Mouse (Mus musculus): ENCODE results near the gene 2700081O15Rik. TPM values are rescaled to one million over a fixed set of nuclear protein-coding genes. Genes with fewer than 3 reads are reported as not detected.
"Not testable (repeated sequence)": the region's sequence is repeated elsewhere in the genome, so short reads cannot be mapped to it uniquely, and the experiment has no call there.

Gene 2700081O15Rik
- total RNA-seq (2021) = 10 to 100 TPM; 70.8 to 72.1 TPM
- long read RNA-seq, full-length matches to known transcripts = 8 of 46 reads
- long read RNA-seq, partial matches to known transcripts = 35 of 46 reads
- long read RNA-seq, other reads (novel, unspliced or antisense) = 3 of 46 reads

DNA sequence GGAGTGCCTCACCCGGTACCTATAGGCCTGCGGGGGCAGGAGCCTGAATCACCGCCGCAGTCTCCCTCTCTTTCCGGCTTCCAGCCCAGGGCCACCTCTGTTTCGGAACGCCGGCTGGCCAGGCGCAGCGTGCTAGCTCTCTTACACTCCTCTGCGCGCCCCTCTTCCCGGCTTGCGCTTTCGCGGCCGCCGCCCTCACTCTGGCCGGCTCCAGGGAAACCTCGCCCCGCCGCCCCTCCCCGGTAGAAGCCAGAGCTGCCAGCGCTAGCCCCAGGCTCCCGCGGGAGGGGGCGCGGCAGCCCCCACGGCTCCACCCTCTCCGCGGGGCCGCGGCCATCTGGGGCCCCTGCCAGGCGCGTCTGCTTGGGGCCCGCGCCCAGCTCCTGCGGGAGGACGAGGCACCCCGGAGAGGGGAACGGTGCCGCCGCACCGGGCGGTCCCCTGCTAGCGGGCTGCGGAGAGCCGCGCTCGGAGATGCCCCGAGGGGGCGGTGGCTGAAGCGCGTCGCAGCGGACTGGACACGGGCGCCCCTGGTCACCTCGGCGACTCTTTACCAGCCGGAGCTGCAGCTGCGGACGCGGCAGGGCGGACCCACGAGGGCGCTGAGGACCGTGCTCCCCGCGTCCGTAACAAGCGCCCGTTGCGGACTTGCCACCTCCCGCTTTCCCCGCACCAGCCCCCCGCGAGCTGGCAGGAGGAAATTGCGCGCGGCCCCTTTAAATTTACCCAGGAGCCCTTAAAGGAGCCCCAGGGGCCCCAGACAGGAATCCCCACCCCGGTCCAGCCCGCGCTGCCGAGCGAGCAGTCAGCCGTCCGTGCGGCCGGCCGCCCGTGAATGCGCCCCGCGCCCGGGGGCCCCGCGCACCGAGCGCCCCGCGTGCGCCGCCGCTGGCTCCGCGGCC, at the start of gene 2700081O15Rik:
TSS of gene 2700081O15Rik (plus strand) at position 792 of the 902 bp plus-strand sequence.
- DNase-seq (ENCODE audit: low spot score in 2 of 2) = peak; percentile 78 to 86

DNA sequence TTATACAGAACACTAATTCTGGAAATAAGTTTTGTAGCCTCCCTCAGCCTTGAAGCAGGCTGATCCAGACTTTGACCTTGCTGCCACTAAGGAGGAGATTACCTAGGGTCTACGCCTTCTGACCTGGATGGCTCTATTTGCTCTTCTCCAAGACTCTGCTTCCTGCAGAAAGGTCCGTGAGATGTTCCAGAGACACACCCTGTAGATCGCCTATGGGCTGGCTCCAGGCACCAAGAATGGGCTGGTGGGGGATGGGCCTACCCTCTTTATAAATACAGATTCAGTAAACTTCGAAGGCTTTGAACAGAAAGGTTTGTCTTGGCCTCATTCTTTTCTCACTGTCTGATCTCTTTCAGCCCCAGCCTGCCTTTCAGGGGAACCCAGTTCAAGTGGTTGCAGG, 48.0 kb upstream of the 2700081O15Rik start:
- DNase-seq (ENCODE audit: low spot score in 2 of 2) = not testable (repeated sequence)

DNA sequence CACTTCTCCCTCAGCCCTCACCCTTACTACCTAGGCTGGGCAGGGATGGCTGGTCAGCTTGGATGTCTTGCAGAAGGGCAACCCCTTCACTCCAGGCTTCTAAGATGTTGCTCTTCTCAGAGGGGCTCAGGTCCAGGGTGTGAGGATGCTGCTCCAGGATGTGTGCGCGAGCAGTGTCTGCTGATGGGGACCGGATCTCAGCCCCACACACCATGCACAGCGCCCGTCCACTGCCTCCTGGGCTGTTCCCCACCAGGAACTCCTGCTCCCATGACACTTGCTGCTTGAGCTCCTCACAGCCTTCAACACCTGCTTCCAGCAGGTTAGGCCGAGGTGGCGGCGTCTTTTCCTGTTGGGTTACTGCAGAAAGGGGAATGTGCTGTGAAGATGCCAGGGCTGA, 42.9 kb upstream of the 2700081O15Rik start:
- no peak for DNase-seq (ENCODE audit: low spot score in 2 of 2)

DNA sequence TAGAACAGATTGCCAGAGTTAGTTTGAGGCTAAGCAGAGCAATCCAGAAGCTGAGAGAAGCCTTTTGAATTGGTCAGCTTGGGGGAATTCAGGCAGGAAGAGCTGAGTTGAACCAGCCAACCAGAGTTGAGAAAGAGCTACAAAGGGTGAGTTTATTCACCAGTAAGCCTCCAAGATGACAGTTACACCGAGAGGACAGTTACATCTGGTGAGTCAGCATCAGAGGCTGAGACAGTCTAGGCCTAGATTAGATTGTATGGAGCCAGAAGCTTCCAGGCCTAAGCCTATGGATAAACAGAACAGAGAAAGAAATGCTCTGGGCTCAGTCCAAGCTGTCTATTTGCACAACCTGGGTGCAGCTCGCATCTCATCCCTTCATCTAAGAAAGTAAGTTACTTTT, 39.8 kb upstream of the 2700081O15Rik start:
- no peak for DNase-seq (ENCODE audit: low spot score in 2 of 2)

DNA sequence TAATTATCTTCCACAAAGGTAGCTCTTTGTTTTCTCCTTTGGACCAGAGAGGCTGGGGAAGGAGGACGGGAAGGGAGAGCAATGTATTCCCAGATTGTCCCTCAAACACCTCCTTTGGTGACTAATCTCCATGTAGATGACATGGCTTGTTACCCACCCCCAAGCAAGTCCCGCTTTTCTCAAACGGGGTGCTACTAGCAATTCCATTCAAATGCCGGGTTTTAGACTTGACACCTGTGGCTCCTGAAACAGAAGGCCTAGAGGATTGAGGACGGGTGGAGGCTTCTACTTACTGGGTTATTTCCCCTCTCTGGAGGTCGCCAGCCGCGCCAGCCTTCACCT, 35.5 kb upstream of the 2700081O15Rik start:
- DNase-seq (ENCODE audit: low spot score in 2 of 2) = no peak

DNA sequence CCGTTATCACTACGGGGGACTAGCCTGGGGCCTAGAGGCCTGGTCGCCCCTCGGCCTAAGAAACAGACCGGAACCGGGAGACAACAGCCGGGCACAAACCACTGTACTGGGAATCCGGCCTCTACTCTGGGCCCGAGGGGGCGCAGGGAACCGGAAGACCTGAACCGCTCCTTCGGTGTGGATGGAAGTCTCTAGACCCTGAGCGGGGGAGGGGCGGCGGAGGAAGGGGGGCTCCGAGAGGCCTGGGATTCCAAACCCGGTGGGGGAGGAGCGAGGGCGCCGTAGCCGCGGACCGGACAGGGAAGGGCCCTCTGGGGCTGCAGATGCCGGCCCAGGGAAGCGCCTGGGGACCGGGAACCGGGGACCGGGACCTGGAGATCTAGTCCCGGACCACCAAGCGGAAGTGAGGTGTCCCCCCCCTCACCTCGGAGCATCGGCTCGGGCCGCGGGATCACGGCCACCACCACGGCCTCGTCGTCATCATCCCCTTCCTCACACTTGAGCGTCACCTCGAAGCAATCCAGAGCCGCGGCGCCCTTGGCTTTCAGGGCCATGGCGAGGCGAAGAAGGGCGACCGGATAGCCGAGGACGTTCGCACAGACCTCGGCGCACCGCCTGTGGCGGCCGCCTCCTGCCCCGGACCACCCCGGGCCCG, 35.0 kb upstream of the 2700081O15Rik start:
- DNase-seq (ENCODE audit: low spot score in 2 of 2) = peak; percentile 68 to 75

DNA sequence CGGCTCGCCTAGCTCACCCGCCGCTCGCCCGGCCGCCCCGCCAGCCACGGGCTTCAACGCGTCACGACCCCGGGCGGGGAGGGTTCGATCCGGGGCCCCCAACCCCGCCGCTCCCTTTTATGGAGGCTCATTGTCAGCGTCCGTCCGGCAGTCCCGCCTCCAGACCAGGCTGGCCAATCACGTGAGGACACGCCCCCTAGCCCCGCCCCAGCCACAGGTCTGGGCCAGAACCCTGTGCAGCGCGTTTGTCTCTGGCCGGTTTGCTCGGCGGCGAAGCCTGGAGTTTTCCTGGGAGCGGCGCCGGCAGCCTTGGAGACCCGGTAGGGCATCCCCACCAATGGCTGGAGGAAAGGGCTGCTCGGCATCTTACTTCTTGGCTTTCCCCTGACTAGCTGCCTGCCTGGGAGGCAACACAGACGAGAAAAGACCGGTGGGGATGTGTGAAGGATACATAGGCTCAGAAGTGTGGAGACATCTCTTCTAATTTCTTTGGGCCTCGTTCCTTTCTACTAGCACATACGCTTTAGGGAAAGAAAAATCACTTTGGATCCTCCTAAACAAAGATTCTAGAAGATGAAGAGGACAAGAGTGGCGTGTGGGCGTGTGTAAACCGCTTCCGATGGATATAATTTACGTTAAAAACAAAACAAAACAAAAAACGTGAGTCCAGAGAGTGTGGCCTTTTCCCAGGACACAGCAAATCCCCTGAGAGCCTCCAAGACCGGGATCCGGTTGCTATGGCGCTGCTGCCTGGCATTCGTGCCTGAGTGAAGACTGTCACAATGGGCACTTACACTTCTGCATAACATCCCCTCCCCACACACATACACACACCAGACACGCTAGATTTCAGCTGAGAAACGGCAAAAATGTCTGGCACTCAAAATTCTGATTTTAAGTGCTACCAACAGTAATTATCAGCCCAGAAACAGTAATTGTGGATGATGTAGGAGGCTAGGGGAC, 34.2 kb upstream of the 2700081O15Rik start, which contains the start of gene Spindoc:
TSS of gene Spindoc (minus strand) at position 92 of the 963 bp plus-strand sequence.
- DNase-seq (ENCODE audit: low spot score in 2 of 2) = peak; percentile 99

DNA sequence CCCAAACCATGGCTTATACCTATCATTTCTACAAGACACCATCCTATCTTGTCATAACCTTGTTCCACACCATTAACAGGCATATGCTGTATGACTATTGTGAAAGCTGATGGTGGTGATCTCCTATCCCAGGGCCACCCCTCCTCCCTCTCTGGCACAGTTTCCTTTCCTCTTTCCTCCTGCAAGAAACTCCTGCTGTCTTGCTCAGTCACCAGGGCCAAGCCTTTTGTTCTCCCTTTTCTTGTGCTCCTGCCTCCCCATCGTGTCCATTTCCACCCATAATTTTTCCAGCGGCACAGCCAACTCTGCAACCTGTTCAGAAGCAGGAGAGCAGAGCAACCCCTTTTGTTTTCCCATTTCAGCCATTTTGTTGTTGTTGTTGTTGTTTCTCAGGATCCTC, 31.4 kb upstream of the 2700081O15Rik start:
- DNase-seq (ENCODE audit: low spot score in 2 of 2) = no peak

DNA sequence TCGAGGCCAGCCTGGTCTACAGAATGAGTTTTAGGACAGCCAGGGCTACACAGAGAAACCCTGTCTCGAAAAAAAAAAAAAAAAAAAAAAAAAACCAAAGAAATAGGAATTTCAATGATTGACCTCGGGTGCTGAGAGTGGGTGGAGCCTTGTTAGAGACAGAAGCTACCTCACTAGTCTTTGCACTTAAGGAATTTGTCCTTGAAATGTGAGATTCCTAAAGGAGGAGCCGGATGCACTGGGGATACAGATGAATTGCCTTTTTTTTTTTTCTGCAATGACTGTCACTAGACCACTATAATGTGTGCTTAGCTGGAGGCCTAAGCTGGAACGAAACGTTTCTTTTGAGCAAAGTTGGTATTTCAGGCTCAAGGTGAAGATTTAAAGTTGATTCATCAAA, 28.9 kb upstream of the 2700081O15Rik start:
- DNase-seq (ENCODE audit: low spot score in 2 of 2) = no peak

DNA sequence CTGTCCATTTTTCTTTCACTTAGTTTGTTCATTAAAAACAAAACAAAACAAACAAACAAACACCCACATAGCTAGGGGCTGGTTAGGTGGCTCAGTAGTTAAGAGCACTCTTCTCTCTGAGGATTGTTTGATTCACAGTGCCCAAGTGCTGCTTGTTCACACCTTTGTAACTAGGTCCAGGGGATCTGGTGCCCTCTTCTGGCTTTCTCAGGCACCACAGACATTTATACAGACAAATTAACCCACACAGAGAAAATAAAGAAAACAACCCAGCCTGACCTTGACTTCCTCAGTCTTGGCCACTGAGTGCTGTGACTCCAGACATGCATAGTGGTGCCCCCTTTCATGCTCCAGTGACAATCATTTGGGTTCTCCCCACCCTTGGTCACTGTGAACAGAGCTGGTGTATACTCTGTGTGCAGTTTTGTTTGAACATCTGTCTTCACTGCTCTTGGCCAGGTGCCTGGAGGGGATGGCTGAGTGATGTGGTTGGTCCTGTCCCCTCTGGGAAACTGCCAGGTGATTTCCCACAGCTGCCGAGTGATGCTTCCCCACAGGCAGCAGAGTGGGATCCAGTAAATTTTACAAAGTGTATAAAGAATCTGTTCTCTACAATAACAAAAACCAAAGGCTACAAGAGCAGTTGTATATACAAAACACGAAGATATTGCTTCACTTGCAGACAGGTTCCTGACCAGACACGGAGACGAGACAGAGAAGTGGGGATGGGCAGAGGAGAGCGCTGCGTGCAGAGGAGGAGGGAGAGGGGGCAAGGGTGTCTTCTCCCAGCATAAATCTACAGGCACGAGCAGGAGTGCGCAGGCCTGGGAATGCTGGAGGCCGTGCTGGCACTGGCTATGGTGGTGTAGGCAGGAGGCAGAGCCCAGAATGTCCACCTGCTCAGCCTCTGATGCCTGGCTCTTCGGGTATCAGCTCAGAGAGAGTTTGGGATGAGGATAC, 20.3 kb upstream of the 2700081O15Rik start:
- not testable (repeated sequence) for DNase-seq (ENCODE audit: low spot score in 2 of 2)

DNA sequence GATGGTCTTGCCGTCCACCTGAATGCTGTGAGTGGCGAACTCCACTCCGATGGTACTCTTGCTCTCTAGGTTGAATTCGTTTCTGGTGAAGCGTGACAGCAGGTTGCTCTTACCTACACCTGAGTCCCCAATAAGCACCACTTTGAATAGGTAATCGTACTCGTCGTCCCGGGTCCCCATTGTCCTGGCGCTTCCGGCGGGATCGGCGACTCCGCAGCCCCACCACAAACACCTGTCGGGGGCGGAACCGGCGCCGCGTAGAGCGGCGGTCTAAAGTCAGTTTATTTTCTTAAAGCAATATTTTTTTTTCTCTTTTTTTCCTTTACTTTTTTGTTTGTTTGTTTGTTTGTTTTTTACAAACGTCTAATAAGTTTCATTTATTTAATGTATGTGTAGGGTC, 18.5 kb upstream of the 2700081O15Rik start:
- not testable (repeated sequence) for DNase-seq (ENCODE audit: low spot score in 2 of 2)

DNA sequence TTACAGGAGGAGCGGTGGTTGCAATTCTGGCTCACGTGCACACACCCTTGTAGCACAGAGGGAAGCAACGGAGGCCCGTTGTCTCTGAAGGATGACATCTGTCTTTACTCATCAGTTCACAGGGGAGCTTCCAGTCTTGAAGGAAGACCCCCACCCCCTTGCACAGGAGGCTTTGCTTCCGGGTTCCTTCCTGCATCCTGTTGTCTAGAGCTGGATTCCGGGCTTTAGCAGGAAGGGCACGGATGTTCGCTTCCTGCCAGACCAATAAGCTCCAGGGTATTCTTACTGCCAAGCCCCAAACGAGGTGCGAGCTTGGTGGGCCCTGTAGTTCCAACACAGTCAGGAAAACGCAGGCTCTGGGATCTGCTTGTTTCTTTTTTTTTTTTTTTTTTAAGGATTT, 16.8 kb upstream of the 2700081O15Rik start:
- DNase-seq (ENCODE audit: low spot score in 2 of 2) = no peak

DNA sequence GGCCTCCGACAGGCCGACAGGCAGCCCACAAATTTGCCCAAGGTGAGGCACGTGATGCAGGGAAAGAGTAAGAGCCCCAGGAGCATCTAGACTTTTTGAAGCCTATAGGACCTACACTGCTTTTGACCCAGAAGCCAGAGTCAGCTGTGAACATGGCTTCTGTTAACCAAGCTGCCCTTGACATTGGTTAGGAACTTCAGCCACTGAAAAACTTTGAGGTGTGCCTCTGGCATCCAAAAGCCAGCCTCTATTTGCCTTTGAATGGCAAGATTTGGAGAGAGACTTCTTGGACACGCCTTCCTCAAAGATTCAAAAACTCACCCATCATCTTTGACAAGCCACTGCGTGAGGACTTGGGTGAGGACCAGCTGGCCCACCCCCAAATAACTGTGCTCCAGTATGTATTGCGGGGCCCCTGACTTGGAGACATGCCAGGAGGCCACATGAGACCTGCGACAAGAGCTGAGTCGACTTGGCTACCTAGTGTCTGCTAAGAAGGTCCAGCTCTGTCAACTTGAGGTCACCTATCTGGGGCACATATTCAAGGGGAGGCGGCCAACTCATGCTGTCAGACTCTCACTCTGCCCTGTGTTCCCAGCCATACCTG, 12.7 kb upstream of the 2700081O15Rik start:
- DNase-seq (ENCODE audit: low spot score in 2 of 2) = no peak

DNA sequence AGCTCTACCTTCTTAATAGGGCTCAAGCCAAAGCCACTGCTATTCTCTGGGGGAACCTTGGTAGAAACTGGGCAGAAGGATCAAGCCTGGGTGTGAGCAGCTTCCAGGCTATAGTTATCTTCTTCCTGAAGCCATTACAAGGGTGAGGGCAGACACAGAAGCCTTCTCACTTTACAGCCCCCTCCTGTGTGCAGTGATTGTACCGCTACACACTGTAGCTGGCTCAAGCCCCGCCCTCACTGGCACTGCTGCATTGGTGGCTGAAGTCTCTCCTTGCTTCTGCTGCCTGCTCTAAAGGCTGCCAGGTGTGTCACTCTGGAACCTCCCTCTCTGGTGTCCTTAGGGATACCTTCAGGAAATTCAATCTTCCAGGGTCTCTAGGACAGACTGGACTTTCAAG, 5.1 kb upstream of the 2700081O15Rik start:
- DNase-seq (ENCODE audit: low spot score in 2 of 2) = no peak

DNA sequence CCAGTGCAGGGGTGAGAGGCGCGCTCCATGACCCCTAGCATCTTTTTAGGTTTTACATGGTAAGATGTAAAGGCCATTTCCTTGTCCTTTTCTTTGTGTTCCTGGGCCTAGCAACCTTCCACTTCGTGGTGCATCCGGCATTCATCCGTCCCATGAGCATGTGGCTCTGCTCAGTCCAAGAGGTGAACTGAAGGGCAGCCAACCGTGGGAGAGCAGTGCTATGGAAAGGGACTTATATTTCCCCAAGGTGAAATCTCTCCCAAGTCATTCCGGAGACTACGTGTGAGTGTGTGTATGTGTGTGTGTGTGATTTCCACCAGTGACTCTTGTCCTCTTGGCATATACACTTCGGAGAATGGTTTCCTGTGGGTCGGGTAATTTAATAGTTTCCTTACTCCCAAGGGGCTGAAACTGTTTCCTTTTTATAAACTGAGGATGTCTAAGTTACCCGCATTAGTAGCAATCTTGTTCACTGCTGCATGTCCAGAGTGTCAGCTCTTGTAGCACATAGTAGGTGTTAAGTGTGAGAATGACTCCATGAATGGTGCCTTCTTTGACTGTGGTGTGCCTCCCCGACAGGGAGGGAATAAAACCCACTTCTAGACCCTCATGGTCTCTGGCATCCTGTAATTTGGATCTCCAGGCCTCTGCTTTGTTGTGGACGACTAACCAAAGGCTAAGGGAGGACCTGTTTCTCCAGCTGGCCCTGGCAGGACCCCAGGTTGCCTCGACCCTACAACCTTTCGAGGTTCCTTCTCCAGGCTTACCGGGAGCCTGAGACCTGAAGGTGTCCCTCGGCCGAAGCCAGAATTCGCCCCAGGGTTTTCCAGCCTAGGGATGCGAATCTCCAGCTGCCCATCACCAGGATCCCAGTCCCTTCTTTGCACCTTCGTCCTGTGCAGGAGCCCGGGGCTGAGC, 1.2 kb upstream of the 2700081O15Rik start:
- DNase-seq (ENCODE audit: low spot score in 2 of 2) = no peak

DNA sequence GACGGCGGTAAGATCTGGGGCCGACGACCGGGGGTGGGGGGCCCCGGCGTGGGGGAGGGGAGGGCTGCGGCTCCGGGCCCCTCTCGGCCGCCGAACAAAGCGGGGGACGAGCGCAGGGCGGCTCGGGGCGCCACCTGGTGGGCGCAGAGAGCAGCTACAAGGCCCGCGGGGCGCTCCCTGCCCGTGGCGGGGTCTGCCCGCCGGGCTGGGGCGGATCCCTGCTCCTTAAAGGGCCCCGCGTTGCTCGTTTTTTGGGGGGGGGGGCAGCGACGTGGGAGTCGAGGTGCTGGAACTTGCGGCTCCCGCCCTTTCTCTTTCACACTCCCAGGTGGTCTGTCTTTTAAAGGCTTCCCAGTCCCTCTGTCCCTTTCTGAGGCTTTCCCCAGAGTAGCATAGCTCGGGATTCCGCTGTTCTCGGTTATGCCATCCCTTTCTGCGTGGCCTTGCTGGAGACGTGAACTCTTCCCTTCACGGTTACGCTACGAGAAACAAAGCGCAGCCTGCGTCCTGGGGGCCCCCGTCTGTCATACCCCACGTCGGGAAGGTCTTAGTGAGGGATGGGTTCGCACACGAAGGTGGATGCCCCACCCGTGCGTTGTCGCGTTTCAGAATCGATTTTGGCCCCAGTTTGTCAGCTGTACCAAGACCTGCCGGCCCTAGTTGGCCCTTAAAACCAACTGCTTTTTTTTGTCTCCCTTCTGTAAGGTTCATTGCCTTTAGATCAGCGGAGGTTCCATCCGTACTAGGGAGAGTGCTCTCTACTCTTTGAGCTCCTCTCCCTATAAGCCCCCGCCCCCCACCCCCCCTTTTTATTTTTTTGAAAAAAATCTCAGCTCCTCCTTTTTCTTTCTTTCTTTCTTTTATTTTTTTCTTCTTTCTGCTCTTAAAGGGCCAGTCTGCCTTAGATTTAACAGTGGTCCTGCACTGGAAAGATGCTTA, 755 bp downstream of the 2700081O15Rik start:
- peak; percentile 88 to 94 for DNase-seq (ENCODE audit: low spot score in 2 of 2)

DNA sequence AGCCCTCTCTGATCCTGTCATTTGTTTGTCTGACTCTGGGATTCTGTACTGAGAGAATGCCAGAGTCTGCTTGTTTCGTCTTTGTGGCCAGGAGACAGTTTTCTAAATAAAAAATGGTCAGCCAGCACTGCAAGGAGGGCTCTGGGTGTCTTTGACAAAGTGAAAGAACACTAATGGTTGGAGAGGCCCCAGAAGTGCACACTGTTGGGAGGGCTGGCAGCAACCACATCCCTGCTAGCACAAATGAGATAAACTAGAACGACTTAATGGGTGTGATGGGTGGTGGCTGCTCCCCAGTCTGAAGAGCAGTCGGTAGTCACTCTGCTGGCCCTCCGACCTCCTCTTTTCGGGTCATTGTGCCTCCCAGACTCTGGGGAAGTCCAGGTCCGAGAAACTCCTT, 1.7 kb downstream of the 2700081O15Rik start:
- no peak for DNase-seq (ENCODE audit: low spot score in 2 of 2)

Data from layer of hippocampus, postnatal 10 days (tissue).